Mouse (Mus musculus) testis, adult 2 months (tissue): Measurements from ENCODE around the gene Setd2. TPM values are rescaled to one million over a fixed set of nuclear protein-coding genes. Genes with fewer than 3 reads are reported as not detected.
A peak's percentile ranks its signal among the peaks of the same experiment; 100 is the strongest.

Source experiments
- H3K27ac ChIP-seq: fragments of 200-500 bp; 2 replicates; pipeline ENCODE4 v1.5.1; 2012; ENCODE audit warnings: low read depth, low read length; ENCODE audit not compliant: control insufficient read depth, insufficient read depth
- H3K27me3 ChIP-seq: fragments of 200-500 bp; 2 replicates; pipeline ENCODE4 v1.6.1; 2012; ENCODE audit warnings: mild to moderate bottlenecking, low read length, moderate library complexity; ENCODE audit not compliant: control insufficient read depth, insufficient read depth
- H3K36me3 ChIP-seq: fragments of 200-500 bp; 2 replicates; pipeline ENCODE4 v1.6.1; 2012; ENCODE audit warnings: mild to moderate bottlenecking, low read length; ENCODE audit not compliant: control insufficient read depth, insufficient read depth
- H3K4me1 ChIP-seq: fragments of 200-500 bp; 2 replicates; pipeline ENCODE4 v1.6.1; 2012; ENCODE audit warnings: low read length; ENCODE audit not compliant: control insufficient read depth, insufficient read depth
- H3K4me3 ChIP-seq: fragments of 200-500 bp; 2 replicates; pipeline ENCODE4 v1.5.1; 2012; ENCODE audit warnings: low read depth, mild to moderate bottlenecking, low read length, moderate library complexity, mixed read lengths; ENCODE audit not compliant: control insufficient read depth
- CTCF ChIP-seq: fragments of 200-500 bp; IDR thresholded peaks from 2 replicates; pipeline ENCODE4 v1.5.1; 2012; ENCODE audit warnings: low read depth, mild to moderate bottlenecking, inconsistent platforms, low read length, moderate library complexity; ENCODE audit not compliant: control insufficient read depth, insufficient read depth, insufficient replicate concordance
- POLR2A ChIP-seq: fragments of 200-500 bp; IDR thresholded peaks from 2 replicates; pipeline ENCODE4 v1.6.1; 2012; ENCODE audit warnings: low read depth, mild to moderate bottlenecking, inconsistent platforms, low read length, moderate library complexity; ENCODE audit not compliant: control insufficient read depth
- polyA plus RNA-seq: library from polyadenylated mRNA; depleted of rRNA; stranded (reverse); fragments of >200 nt; gene quantifications from 2 replicates; pipeline ENCODE4 v1.2.3, GENCODE M21; 2012

The Setd2 gene
- polyA plus RNA-seq, 1 experiment, result 34.8 TPM

DNA sequence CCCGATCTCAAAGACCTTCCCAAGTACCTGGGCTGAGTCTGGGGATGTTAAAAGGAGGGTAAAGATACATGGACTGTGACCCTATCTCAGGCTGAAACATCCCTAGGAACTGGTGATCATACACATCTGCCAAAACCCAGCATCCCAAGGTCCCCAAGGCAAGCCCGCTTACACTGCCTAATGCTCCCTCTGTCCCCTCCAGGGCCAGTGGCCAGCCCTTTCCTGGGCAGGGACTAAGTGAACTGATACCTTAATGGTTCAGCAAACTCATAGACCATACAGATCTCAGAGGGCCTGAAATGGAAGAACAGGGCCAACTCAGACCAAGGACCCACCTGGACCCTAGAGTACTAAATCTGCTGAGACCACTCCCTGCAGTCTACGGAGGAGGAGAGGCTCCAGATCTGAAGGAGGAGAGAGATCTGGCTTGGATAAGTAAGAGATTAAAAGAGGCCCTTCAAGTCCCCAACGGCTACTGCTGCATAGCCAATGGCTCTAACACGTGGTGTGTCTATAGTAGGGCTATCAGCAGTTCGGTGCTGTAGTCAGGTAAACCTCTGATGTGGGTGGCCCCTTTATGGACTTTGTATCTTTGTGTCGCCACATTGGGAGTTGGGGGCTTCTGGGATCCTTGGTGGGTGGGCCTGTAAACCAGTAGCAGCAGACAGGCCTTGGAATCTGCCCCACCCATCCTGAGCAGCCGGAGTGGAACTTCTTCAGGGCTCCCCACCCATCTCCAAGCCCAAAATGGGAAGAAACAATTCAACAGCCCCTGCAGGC is 91.2 kb downstream of the Setd2 start:
- TF ChIP-seq CTCF, result no peak
- TF ChIP-seq POLR2A, result no peak

DNA sequence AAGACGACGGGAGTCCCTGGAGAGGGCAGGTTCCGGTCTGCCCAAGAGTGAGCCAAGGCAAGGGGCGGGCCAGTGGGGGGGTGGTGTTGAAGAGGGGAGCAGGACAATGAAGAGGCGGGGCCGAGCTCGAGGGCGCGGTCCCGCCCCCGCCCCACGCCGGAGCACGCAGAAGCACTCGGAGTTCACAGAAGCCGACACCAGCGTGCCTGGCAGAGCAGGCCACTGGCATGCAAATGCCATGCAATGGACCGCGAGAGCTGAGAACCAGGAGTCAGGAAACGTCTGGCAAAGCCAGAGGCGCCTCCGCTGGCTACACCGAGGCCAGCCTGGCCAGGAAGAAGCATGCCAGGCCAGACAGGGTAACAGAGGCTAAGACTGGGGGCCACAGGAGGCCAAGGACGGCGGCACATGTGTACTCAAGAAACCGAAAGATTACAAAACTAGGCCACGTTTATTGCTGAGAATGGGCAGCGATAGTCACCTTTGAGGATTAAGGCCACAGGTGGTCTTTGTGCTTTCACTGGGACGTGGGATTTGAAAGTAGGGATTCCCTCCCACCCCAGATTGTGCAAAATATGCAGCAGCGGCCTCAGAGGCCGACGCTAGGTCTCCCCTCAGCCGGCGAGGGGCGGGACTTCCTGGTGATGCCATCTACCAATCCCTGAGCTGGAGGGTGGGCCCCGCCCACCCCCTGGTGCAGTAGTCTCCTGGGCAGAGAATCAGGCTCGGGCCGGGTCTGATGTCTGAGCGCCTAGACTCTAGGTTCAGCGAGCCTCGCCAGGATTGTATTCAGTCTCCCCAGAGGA is 92.2 kb downstream of the Setd2 start, which contains the start of gene Nradd:
Gene Nradd, minus strand, starts transcription at position 92 of the 806 bp plus-strand sequence.
- H3K36me3 ChIP-seq, result no peaks in the 10 kb centered on the region
- peak within 1 kb of the TSS; percentile 69 for H3K27ac ChIP-seq
- H3K27me3 ChIP-seq, result no peaks in the 10 kb centered on the region
- H3K4me3 ChIP-seq, result peak within 1 kb of the TSS; percentile 82
- TF ChIP-seq POLR2A (peak; percentile 60), CTCF (no peak)
- peaks cover 10% of the 10 kb centered on the region for H3K4me1 ChIP-seq

More for the DNA sequence above, 91.2 kb downstream of the Setd2 start:
- Histone ChIP-seq H3K27ac (peak overlapping the region; percentile 32; the same call in 1 of the 2 replicates), H3K4me3 (peak overlapping the region; percentile 82), H3K4me1 (peaks cover 10% of the 10 kb centered on the region), H3K36me3 (peaks cover 3% of the 10 kb centered on the region), H3K27me3 (no peaks in the 10 kb centered on the region)

DNA sequence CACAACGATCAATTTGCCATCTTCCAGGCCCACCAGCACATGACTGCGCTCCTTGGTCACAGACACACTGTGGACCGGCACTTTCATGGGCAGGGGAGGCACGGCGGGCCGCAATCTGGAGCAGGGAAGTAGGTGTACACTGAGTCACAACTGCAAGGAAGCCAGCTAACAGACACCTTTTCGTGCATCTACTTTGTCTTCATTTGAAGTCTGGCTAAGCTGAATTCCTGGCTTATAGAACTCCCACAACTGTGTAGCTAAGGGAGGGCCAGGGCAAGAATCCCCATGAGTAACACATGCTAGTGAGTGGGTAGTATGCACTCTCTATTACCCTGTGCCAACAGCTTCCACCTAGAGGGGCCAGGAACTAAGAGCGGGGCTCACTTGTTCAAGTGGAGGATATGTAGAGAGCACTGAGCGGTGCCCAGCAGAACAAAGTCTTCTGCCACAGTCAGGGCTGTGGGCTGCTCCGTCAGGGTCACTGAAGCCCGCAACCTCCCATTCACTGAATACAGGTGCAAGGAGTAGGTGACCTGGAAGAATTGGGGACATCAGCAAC is 93.0 kb downstream of the Setd2 start:
- no peak; the same call in 1 of the 2 replicates for TF ChIP-seq POLR2A
- TF ChIP-seq CTCF, result no peak
- Histone ChIP-seq H3K4me1 (peaks cover 10% of the 10 kb centered on the region), H3K4me3 (peak overlapping the region; percentile 82), H3K36me3 (no peaks in the 10 kb centered on the region), H3K27ac (no peak overlapping the region), H3K27me3 (no peaks in the 10 kb centered on the region)

DNA sequence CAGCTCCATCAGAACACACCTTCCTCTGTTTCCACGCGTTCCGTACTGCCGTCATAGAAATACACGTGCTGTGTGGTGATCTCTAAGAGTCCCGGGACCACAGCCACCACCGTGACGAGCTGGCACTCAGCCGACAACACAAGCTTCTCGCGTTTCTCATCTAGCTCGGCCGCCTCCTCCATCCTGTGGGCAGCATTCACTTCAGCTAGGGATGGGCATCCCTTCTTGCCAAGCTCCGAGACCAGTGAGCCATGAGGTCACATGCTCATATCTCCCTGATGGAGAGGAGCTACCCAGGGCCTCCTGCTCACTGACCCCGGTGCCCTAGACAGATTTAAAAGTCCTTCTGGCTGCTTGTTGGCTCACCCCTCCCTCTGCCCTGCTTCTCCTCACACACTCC is 97.8 kb downstream of the Setd2 start:
- H3K4me3 ChIP-seq, result no peak overlapping the region
- no peaks in the 10 kb centered on the region for H3K36me3 ChIP-seq
- no peak overlapping the region for H3K27ac ChIP-seq
- peaks cover 1% of the 10 kb centered on the region for H3K4me1 ChIP-seq
- H3K27me3 ChIP-seq, result no peaks in the 10 kb centered on the region
- no peak for TF ChIP-seq CTCF
- TF ChIP-seq POLR2A, result no peak

DNA sequence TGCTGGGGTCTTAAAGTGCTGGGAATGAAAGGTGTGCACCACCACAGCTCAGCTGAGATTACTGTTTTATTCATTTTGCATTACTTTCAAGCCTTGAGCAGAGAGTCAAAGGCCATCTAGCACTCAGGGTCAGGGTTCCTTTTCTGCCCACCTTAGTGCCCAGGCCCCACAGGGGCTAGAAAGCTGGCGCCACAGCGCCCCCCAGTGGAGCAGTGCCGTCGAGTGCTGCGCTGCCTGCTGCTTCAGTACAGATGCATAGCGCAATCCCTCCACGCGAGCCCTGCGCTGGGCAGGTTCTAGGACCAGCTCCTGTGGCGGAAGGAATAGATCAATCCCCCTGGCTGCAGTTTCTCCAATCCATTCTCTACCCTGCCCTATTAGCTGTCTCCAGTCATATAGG is 98.8 kb downstream of the Setd2 start:
- Histone ChIP-seq H3K4me3 (no peak overlapping the region), H3K27me3 (no peaks in the 10 kb centered on the region)

DNA sequence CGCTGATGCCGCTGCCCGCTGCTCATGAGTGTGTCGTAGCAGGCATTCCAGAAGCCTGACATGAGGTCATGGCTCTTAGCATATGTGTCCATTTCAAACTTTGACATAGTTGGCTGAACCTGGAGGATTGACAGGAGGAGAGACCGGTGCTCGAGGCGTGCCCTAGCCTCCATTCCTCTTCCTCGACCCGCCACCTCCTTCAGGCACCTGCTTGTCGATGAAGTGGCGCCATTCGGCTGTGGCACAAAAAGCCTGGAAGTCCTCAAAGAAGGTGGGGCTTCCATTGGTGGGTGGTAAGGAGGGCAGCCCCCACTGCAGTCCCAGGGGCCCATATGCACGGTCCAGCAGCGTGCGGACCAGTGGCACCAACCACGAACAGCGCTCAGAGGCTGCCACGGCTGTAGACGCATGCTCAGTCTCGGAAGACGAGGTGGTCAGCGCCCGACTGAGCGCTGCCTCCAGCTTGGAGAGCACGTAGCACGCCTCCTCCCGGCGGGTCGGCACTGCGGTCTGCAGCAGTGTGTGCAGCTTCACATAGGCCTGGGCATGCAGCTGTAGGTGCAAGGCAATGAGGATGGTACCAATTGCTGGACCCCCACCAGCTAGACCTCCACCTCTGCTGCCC is 99.4 kb downstream of the Setd2 start:
- H3K36me3 ChIP-seq, result no peaks in the 10 kb centered on the region
- no peak for TF ChIP-seq POLR2A
- TF ChIP-seq CTCF, result no peak
- H3K4me3 ChIP-seq, result no peak overlapping the region; the same call in 1 of the 2 replicates
- H3K27me3 ChIP-seq, result no peaks in the 10 kb centered on the region
- H3K4me1 ChIP-seq, result peaks cover 3% of the 10 kb centered on the region
- H3K27ac ChIP-seq, result no peak overlapping the region

More for the DNA sequence above, 98.8 kb downstream of the Setd2 start:
- no peak for TF ChIP-seq POLR2A
- peak; percentile 76 for TF ChIP-seq CTCF
- no peak overlapping the region for H3K27ac ChIP-seq
- no peaks in the 10 kb centered on the region for H3K36me3 ChIP-seq
- H3K4me1 ChIP-seq, result peaks cover 3% of the 10 kb centered on the region
